Mouse (Mus musculus) forebrain, embryonic 12.5 days (tissue): ENCODE data around the gene Hoxb8. TPM values are rescaled to one million over a fixed set of nuclear protein-coding genes. Genes with fewer than 3 reads are reported as not detected.

Source experiments
- ATAC-seq: fragments of 200-750 bp; cut with Nextera tagmentation; 2 replicates; pipeline ENCODE4 v1.8.0; 2017; ENCODE audit warnings: moderate TSS enrichment; ENCODE audit not compliant: low FRiP score
- H3K27ac ChIP-seq: fragments of 300-500 bp; sonication (generic); 2 replicates; pipeline ENCODE4 v1.5.1; 2016; ENCODE audit warnings: mild to moderate bottlenecking
- H3K27me3 ChIP-seq: fragments of 300-500 bp; sonication (generic); 2 replicates; pipeline ENCODE4 v1.6.1; 2016; ENCODE audit warnings: mild to moderate bottlenecking
- H3K36me3 ChIP-seq: fragments of 300-500 bp; sonication (generic); replicated peaks from 2 replicates; pipeline ENCODE4 v1.6.1; 2016; ENCODE audit warnings: mild to moderate bottlenecking
- H3K4me1 ChIP-seq: fragments of 300-500 bp; sonication (generic); 2 replicates; pipeline ENCODE4 v1.6.1; 2016
- H3K4me2 ChIP-seq: fragments of 300-500 bp; sonication (generic); 2 replicates; pipeline ENCODE4 v1.6.1; 2016; ENCODE audit warnings: mild to moderate bottlenecking, moderate library complexity
- H3K4me3 ChIP-seq: fragments of 300-500 bp; sonication (generic); replicated peaks from 2 replicates; pipeline ENCODE4 v1.5.1; 2016; ENCODE audit warnings: mild to moderate bottlenecking
- H3K9ac ChIP-seq: fragments of 300-500 bp; sonication (generic); 2 replicates; pipeline ENCODE4 v1.6.1; 2016; ENCODE audit warnings: mild to moderate bottlenecking
- H3K9me3 ChIP-seq: fragments of 300-500 bp; sonication (generic); 2 replicates; pipeline ENCODE4 v1.6.1; 2016
- WGBS: fragments of 180-500 bp; shearing (Covaris S2); methylation state at CpG from one replicate; pipeline ENCODE4 v1.1.7; 2016; 5-methylcytosine and 5-hydroxymethylcytosine counted together
- polyA plus RNA-seq: library from polyadenylated mRNA; unstranded; fragments of >200 nt; fragmentation: Nextera tagmentation; extraction: Ambion mirVana; gene quantifications from 2 replicates; pipeline ENCODE4 v1.2.1, GENCODE M21; 2016

The Hoxb8 gene
- polyA plus RNA-seq, 1 experiment from 2014 or later: not detected

- Histone ChIP-seq H3K27ac (no peak overlapping the region), H3K4me3 (peak overlapping the region; percentile 30), H3K4me2 (peak overlapping the region; percentile 47), H3K36me3 (no peaks in the 10 kb centered on the region), H3K27me3 (peaks cover 100% of the 10 kb centered on the region), H3K9me3 (no peaks in the 10 kb centered on the region), H3K9ac (no peak overlapping the region), H3K4me1 (peaks cover 5% of the 10 kb centered on the region)
- no peak for ATAC-seq
- 1% methylated on average over 34 of the region's 34 CpGs for WGBS
Observed at GRCm38 (mm10) chr11:96319071-96319902, 37.6 kb downstream of the Hoxb8 start.

GRCm38 (mm10) chr11:96319910-96320309, 38.2 kb downstream of the Hoxb8 start:
- ATAC-seq: no peak
- H3K27me3 ChIP-seq: peaks cover 100% of the 10 kb centered on the region
- H3K9me3 ChIP-seq: no peaks in the 10 kb centered on the region
- H3K36me3 ChIP-seq: no peaks in the 10 kb centered on the region
- under 1% methylated on average over 29 of the region's 29 CpGs for WGBS
- H3K4me1 ChIP-seq: peaks cover 5% of the 10 kb centered on the region
- no peak overlapping the region for H3K9ac ChIP-seq
- H3K4me3 ChIP-seq: no peak overlapping the region
- no peak overlapping the region for H3K4me2 ChIP-seq
- no peak overlapping the region for H3K27ac ChIP-seq

- Histone ChIP-seq H3K9ac (no peak overlapping the region), H3K4me2 (no peak overlapping the region), H3K9me3 (no peaks in the 10 kb centered on the region), H3K4me3 (no peak overlapping the region), H3K36me3 (no peaks in the 10 kb centered on the region), H3K27me3 (peaks cover 100% of the 10 kb centered on the region), H3K4me1 (peaks cover 5% of the 10 kb centered on the region), H3K27ac (no peak overlapping the region)
- ATAC-seq: no peak
- WGBS: under 1% methylated on average over 17 of the region's 17 CpGs
Observed at GRCm38 (mm10) chr11:96320688-96321087, 39.0 kb downstream of the Hoxb8 start.

GRCm38 (mm10) chr11:96321846-96322245, 40.1 kb downstream of the Hoxb8 start:
- Histone ChIP-seq H3K4me2 (no peak overlapping the region), H3K4me1 (peaks cover 5% of the 10 kb centered on the region), H3K36me3 (no peaks in the 10 kb centered on the region), H3K4me3 (no peak overlapping the region), H3K9me3 (no peaks in the 10 kb centered on the region), H3K27ac (no peak overlapping the region), H3K27me3 (peaks cover 100% of the 10 kb centered on the region), H3K9ac (no peak overlapping the region)
- under 1% methylated on average over 5 of the region's 5 CpGs for WGBS
- ATAC-seq: no peak

- H3K4me1 ChIP-seq: peaks cover 5% of the 10 kb centered on the region
- H3K9ac ChIP-seq: no peak overlapping the region
- no peak overlapping the region for H3K27ac ChIP-seq
- H3K9me3 ChIP-seq: no peaks in the 10 kb centered on the region
- no peak overlapping the region for H3K4me2 ChIP-seq
- WGBS: 2% methylated on average over 6 of the region's 6 CpGs
- no peaks in the 10 kb centered on the region for H3K36me3 ChIP-seq
- H3K4me3 ChIP-seq: no peak overlapping the region
- peaks cover 100% of the 10 kb centered on the region for H3K27me3 ChIP-seq
- no peak for ATAC-seq
Observed at GRCm38 (mm10) chr11:96322738-96323137, 41.0 kb downstream of the Hoxb8 start.

- Histone ChIP-seq H3K27ac (no peak within 1 kb of the TSS), H3K4me2 (no peak within 1 kb of the TSS), H3K36me3 (no peaks in the 10 kb centered on the region), H3K4me3 (no peak within 1 kb of the TSS), H3K9ac (no peak within 1 kb of the TSS), H3K27me3 (peaks cover 100% of the 10 kb centered on the region), H3K9me3 (no peaks in the 10 kb centered on the region), H3K4me1 (peaks cover 5% of the 10 kb centered on the region)
- WGBS: 1% methylated on average over 10 of the region's 10 CpGs
- ATAC-seq: no peak
Observed at GRCm38 (mm10) chr11:96323154-96323553, 41.4 kb downstream of the Hoxb8 start, which contains the start of gene Hoxb3. TSS of gene Hoxb3 (plus strand) at chr11:96323326.

GRCm38 (mm10) chr11:96324125-96324524, 42.4 kb downstream of the Hoxb8 start:
- H3K27me3 ChIP-seq: peaks cover 100% of the 10 kb centered on the region
- no peak for ATAC-seq
- H3K4me1 ChIP-seq: no peaks in the 10 kb centered on the region
- no peak overlapping the region for H3K4me3 ChIP-seq
- no peaks in the 10 kb centered on the region for H3K36me3 ChIP-seq
- under 1% methylated on average over 5 of the region's 5 CpGs for WGBS
- H3K9ac ChIP-seq: no peak overlapping the region
- H3K27ac ChIP-seq: no peak overlapping the region
- H3K9me3 ChIP-seq: no peaks in the 10 kb centered on the region
- no peak overlapping the region for H3K4me2 ChIP-seq

GRCm38 (mm10) chr11:96324965-96325364, 43.3 kb downstream of the Hoxb8 start:
- H3K4me1 ChIP-seq: no peaks in the 10 kb centered on the region
- H3K4me3 ChIP-seq: no peak overlapping the region
- no peak overlapping the region for H3K27ac ChIP-seq
- no peak for ATAC-seq
- no peaks in the 10 kb centered on the region for H3K36me3 ChIP-seq
- 2% methylated on average over 8 of the region's 8 CpGs for WGBS
- peaks cover 100% of the 10 kb centered on the region for H3K27me3 ChIP-seq
- no peak overlapping the region for H3K4me2 ChIP-seq
- no peak overlapping the region for H3K9ac ChIP-seq
- no peaks in the 10 kb centered on the region for H3K9me3 ChIP-seq

GRCm38 (mm10) chr11:96325747-96326212, 44.1 kb downstream of the Hoxb8 start:
- no peak for ATAC-seq
- Histone ChIP-seq H3K9me3 (no peaks in the 10 kb centered on the region), H3K27ac (no peak overlapping the region), H3K36me3 (no peaks in the 10 kb centered on the region), H3K27me3 (peaks cover 100% of the 10 kb centered on the region), H3K9ac (no peak overlapping the region), H3K4me2 (no peak overlapping the region), H3K4me3 (no peak overlapping the region), H3K4me1 (no peaks in the 10 kb centered on the region)
- 2% methylated on average over 22 of the region's 22 CpGs for WGBS

- no peak overlapping the region for H3K27ac ChIP-seq
- peaks cover 100% of the 10 kb centered on the region for H3K27me3 ChIP-seq
- H3K36me3 ChIP-seq: no peaks in the 10 kb centered on the region
- H3K4me3 ChIP-seq: no peak overlapping the region
- H3K4me2 ChIP-seq: no peak overlapping the region
- no peak overlapping the region for H3K9ac ChIP-seq
- WGBS: 2% methylated on average over 12 of the region's 12 CpGs
- ATAC-seq: no peak
- no peaks in the 10 kb centered on the region for H3K4me1 ChIP-seq
- H3K9me3 ChIP-seq: no peaks in the 10 kb centered on the region
Observed at GRCm38 (mm10) chr11:96326705-96327104, 45.0 kb downstream of the Hoxb8 start.

- 2% methylated on average over 7 of the region's 7 CpGs for WGBS
- no peak for ATAC-seq
- no peak overlapping the region for H3K27ac ChIP-seq
- peaks cover 100% of the 10 kb centered on the region for H3K27me3 ChIP-seq
- no peaks in the 10 kb centered on the region for H3K9me3 ChIP-seq
- no peaks in the 10 kb centered on the region for H3K36me3 ChIP-seq
- no peak overlapping the region for H3K9ac ChIP-seq
- no peak overlapping the region for H3K4me3 ChIP-seq
- no peaks in the 10 kb centered on the region for H3K4me1 ChIP-seq
- no peak overlapping the region for H3K4me2 ChIP-seq
Observed at GRCm38 (mm10) chr11:96327122-96327521, 45.4 kb downstream of the Hoxb8 start.

GRCm38 (mm10) chr11:96327750-96328149, 46.0 kb downstream of the Hoxb8 start:
- no peak overlapping the region for H3K4me2 ChIP-seq
- H3K4me1 ChIP-seq: no peaks in the 10 kb centered on the region
- H3K36me3 ChIP-seq: no peaks in the 10 kb centered on the region
- H3K9ac ChIP-seq: no peak overlapping the region
- H3K4me3 ChIP-seq: no peak overlapping the region
- no peak for ATAC-seq
- no peaks in the 10 kb centered on the region for H3K9me3 ChIP-seq
- H3K27ac ChIP-seq: no peak overlapping the region
- H3K27me3 ChIP-seq: peaks cover 100% of the 10 kb centered on the region
- under 1% methylated on average over 5 of the region's 5 CpGs for WGBS

- no peaks in the 10 kb centered on the region for H3K36me3 ChIP-seq
- H3K9me3 ChIP-seq: no peaks in the 10 kb centered on the region
- no peaks in the 10 kb centered on the region for H3K4me1 ChIP-seq
- no peak overlapping the region for H3K4me2 ChIP-seq
- H3K4me3 ChIP-seq: no peak overlapping the region
- peaks cover 100% of the 10 kb centered on the region for H3K27me3 ChIP-seq
- no peak overlapping the region for H3K9ac ChIP-seq
- WGBS: 10% methylated on average over 8 of the region's 8 CpGs
- no peak for ATAC-seq
- no peak overlapping the region for H3K27ac ChIP-seq
Observed at GRCm38 (mm10) chr11:96328605-96329004, 46.9 kb downstream of the Hoxb8 start.
